Mouse (Mus musculus): ENCODE data around the gene Zfp619.
"Not testable (repeated sequence)": the region's sequence is repeated elsewhere in the genome, so short reads cannot be mapped to it uniquely, and the experiment has no call there.

Gene Zfp619

DNA sequence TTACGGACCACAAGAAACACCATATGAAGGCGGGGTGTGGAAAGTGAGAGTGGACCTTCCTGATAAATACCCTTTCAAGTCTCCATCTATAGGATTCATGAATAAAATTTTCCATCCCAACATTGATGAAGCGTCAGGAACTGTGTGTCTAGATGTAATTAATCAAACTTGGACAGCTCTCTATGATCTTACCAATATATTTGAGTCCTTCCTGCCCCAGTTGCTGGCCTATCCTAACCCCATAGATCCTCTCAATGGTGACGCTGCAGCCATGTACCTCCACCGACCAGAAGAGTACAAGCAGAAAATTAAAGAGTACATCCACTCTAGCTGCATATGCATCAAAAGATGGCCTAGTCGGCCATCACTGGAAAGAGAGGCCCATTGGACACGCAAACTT lies 71.5 kb downstream of the Zfp619 start:
- DNase-seq (ENCODE audit: low spot score): not testable (repeated sequence)

All from ovary, postnatal 36 days (tissue).